Mouse (Mus musculus) E14TG2a.4 (cell line): ENCODE measurements at regions not wholly inside any gene's neighbourhood (a gene's known extent, or its start where the extent isn't known, plus 50 kb on each side); places are given as distances from the start of the nearest gene placed in this dataset.

ENCODE experiments used
- H3K27me3 ChIP-seq: 2 replicates; pipeline ENCODE4 v1.6.1; 2014; ENCODE audit warnings: low read length, control low read depth; ENCODE audit not compliant: insufficient read depth
- H3K36me3 ChIP-seq: 2 replicates; pipeline ENCODE4 v1.6.1; 2014; ENCODE audit warnings: low read length, control low read depth; ENCODE audit not compliant: insufficient read depth
- H3K4me1 ChIP-seq: replicated peaks from 2 replicates; pipeline ENCODE4 v1.6.1; 2014; ENCODE audit warnings: low read depth, low read length, control low read depth
- H3K4me3 ChIP-seq: replicated peaks from 2 replicates; pipeline ENCODE4 v1.5.1; 2014; ENCODE audit warnings: mild to moderate bottlenecking, low read length
- H3K9me3 ChIP-seq: 2 replicates; pipeline ENCODE4 v1.6.1; 2014; ENCODE audit warnings: low read length, control low read depth
- CTCF ChIP-seq: conservative IDR thresholded peaks from 2 replicates; pipeline ENCODE4 v1.5.1; 2014; ENCODE audit warnings: low read length
- NANOG ChIP-seq: IDR thresholded peaks from 2 replicates; pipeline ENCODE4 v1.6.1; 2014; ENCODE audit warnings: borderline replicate concordance, low read length, mixed read lengths
- POU5F1 ChIP-seq: IDR thresholded peaks from 2 replicates; pipeline ENCODE4 v1.6.1; 2014; ENCODE audit warnings: low read length, borderline replicate concordance

GRCm38 (mm10) chr10:14333344-14333743, 212.1 kb downstream of the Adgrg6 start:
- H3K27me3 ChIP-seq: no peaks in the 10 kb centered on the region
- TF ChIP-seq NANOG (no peak), POU5F1 (no peak), CTCF (no peak)

DNA sequence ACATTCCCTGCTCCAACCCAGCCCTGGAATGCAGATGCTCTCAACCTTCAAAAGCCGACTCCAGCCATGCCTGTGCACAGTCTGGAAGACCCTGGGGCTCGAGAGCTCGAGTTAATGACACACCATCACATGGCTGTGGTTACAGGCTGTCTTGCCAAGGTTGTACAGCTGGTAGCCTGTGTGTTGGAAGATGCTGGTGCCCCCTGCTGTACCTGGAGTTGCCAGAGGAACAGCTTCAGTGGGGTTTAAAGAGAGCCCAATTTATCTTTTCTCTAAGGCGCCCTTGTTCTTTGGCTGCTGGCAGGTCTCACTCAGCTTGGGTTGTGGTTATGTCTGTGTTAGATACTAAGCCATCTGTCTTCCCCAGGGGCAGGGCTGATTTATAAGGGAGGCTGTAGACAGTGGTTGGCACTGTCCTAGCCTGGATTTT, 212.8 kb downstream of the Adgrg6 start:
- TF ChIP-seq CTCF (no peak), NANOG (no peak), POU5F1 (no peak)
- no peaks in the 10 kb centered on the region for H3K27me3 ChIP-seq

More at GRCm38 (mm10) chr10:14333344-14333743, 212.1 kb downstream of the Adgrg6 start:
- no peak overlapping the region for H3K4me3 ChIP-seq
- no peaks in the 10 kb centered on the region for H3K36me3 ChIP-seq
- no peaks in the 10 kb centered on the region for H3K9me3 ChIP-seq
- no peaks in the 10 kb centered on the region for H3K4me1 ChIP-seq

DNA sequence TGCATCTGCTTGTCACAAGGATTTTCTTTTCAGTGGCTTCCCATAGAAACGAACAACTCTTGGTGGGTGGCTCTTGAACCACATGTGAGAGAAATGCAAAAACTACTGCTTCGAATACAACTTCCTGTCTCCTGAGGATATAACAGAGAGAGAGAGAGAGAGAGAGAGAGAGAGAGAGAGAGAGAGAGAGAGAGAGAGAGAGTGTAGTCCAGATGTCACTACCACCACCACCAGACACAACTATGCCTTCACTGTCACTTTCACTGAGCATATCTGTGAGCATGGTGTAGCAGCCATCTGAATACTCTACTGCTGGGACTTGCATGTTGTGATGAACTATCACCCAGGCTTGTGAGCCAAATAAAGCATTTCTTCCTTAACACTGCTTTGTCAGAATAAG, 216.6 kb downstream of the Adgrg6 start:
- Histone ChIP-seq H3K4me1 (no peaks in the 10 kb centered on the region), H3K9me3 (no peaks in the 10 kb centered on the region), H3K27me3 (no peaks in the 10 kb centered on the region), H3K36me3 (no peaks in the 10 kb centered on the region), H3K4me3 (no peak overlapping the region)
- TF ChIP-seq CTCF (no peak), NANOG (no peak), POU5F1 (no peak)

More for the DNA sequence above, 212.8 kb downstream of the Adgrg6 start:
- Histone ChIP-seq H3K36me3 (no peaks in the 10 kb centered on the region), H3K4me1 (no peaks in the 10 kb centered on the region), H3K4me3 (no peak overlapping the region), H3K9me3 (no peaks in the 10 kb centered on the region)

- H3K36me3 ChIP-seq: no peaks in the 10 kb centered on the region
Observed at GRCm38 (mm10) chr10:14326229-14326628, 219.2 kb downstream of the Adgrg6 start.

DNA sequence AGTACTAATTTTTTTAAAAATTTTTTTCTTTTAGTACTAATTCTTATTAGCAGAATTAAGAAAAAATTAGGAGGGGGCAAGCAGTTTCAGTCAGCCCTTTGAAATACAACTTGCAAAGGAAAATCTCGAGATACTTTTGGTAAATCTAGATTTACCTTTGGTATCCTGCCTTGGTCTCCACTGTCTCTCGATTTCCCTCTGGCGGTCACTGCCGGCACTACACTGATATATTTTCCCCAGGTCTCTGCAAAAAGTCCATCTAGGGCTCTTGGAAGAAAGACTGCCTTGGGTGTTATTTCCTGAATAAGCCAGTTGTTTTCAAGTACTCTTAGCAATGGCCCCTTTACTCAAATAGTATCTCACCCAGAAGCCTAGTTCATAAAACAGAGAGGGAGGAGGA, 224.0 kb downstream of the Adgrg6 start:
- Histone ChIP-seq H3K4me3 (no peak overlapping the region), H3K4me1 (no peaks in the 10 kb centered on the region), H3K9me3 (no peaks in the 10 kb centered on the region), H3K36me3 (no peaks in the 10 kb centered on the region), H3K27me3 (no peaks in the 10 kb centered on the region)
- TF ChIP-seq CTCF: peak; percentile 91
- no peak for TF ChIP-seq POU5F1

More at GRCm38 (mm10) chr10:14326229-14326628, 219.2 kb downstream of the Adgrg6 start:
- H3K27me3 ChIP-seq: no peaks in the 10 kb centered on the region
- no peaks in the 10 kb centered on the region for H3K9me3 ChIP-seq
- H3K4me1 ChIP-seq: no peaks in the 10 kb centered on the region
- TF ChIP-seq NANOG: no peak
- TF ChIP-seq POU5F1: no peak
- no peak for TF ChIP-seq CTCF
- H3K4me3 ChIP-seq: no peak overlapping the region

- H3K9me3 ChIP-seq: no peaks in the 10 kb centered on the region
- H3K4me1 ChIP-seq: no peaks in the 10 kb centered on the region
- H3K4me3 ChIP-seq: no peak overlapping the region
- TF ChIP-seq NANOG (no peak), POU5F1 (no peak), CTCF (no peak)
- no peaks in the 10 kb centered on the region for H3K27me3 ChIP-seq
- no peaks in the 10 kb centered on the region for H3K36me3 ChIP-seq
Observed at GRCm38 (mm10) chr10:14315232-14315631, 230.2 kb downstream of the Adgrg6 start.

- Histone ChIP-seq H3K9me3 (no peaks in the 10 kb centered on the region), H3K4me1 (no peaks in the 10 kb centered on the region), H3K36me3 (no peaks in the 10 kb centered on the region), H3K27me3 (no peaks in the 10 kb centered on the region), H3K4me3 (no peak overlapping the region)
- no peak for TF ChIP-seq POU5F1
- TF ChIP-seq NANOG: no peak
- TF ChIP-seq CTCF: no peak
Observed at GRCm38 (mm10) chr10:14314607-14315006, 230.9 kb downstream of the Adgrg6 start.

DNA sequence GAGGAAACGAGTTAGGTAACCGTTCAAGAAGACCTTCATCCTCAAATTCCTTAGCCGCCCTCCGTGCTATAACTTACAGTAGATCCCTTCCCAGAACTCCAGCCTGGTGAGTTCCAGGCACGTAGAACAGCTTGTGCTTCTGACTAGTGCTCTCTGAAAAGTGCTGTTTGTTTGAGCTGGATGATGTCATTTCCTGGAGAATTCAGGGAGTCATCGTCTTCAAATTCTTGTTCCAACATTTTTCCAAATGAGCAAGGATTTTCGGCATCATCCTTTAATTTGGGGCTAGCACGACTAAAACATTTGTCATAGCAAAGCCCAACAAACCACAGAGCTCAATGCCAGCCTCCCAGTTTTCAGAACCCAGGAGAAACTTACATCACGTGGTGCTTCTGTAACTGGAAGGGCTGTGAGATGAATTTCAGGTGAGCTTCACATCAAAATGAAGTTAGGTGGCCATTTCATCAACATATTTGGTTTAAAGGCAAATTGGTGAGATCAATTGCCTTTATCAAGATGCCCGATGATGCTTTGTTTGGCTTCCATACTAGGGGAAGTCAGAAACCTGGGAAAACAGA, 231.4 kb downstream of the Adgrg6 start:
- H3K4me3 ChIP-seq: no peak overlapping the region
- H3K4me1 ChIP-seq: no peaks in the 10 kb centered on the region
- H3K9me3 ChIP-seq: no peaks in the 10 kb centered on the region
- TF ChIP-seq NANOG (no peak), CTCF (no peak), POU5F1 (no peak)
- no peaks in the 10 kb centered on the region for H3K27me3 ChIP-seq
- H3K36me3 ChIP-seq: no peaks in the 10 kb centered on the region

DNA sequence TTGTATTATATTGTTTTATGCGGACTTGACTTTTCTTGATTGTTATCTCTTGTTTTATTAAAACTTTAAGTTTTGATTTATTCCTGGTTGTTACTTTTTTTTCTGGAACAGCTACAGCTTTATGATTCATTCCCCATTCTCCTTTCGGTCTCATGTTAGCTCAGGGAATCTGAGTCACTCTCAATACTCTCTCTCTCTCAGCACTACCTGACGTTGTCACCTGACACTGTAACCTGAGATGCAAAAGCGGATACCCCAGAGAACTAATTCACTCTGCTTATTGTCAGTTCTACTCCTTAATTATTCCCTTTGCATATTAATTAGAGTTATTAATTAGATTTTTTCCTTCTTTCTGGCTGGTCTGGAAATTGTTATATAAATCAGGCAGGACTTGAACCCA, 232.5 kb downstream of the Adgrg6 start:
- H3K36me3 ChIP-seq: no peaks in the 10 kb centered on the region
- H3K9me3 ChIP-seq: no peaks in the 10 kb centered on the region
- no peaks in the 10 kb centered on the region for H3K4me1 ChIP-seq
- H3K4me3 ChIP-seq: no peak overlapping the region
- no peaks in the 10 kb centered on the region for H3K27me3 ChIP-seq
- TF ChIP-seq POU5F1 (no peak), NANOG (no peak), CTCF (no peak)
